Mouse (Mus musculus): ENCODE data around the gene 9330182L06Rik. TPM values are rescaled to one million over a fixed set of nuclear protein-coding genes. Genes with fewer than 3 reads are reported as not detected.

9330182L06Rik gene
- total RNA-seq, 1 experiment: 1.2 TPM

DNA sequence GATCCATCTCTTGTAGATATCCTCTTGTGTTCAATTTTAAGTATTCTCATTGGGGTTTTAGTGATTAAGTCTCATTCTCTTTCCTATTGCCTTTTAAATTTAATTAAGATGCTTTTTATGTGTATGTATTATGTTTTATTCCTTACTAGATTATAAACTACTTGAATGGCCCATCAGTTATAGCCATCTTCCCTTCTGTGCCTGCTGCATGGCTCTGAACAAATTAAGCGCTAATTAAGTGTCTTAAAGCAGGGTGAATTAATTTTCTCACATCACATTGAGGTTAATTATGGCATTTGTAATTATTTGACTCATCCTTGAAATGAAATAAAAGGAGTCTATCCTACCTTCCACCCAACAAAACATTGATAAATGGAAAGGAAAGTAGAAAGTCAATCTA is 245.1 kb downstream of the 9330182L06Rik start:
- in situ Hi-C loops (cut with MboI; ENCODE audit: low sequenced_read_pairs in 2 of 2, unreplicated experiment in 2 of 2): no loop called here
- Histone ChIP-seq H3K9ac (ENCODE audit: insufficient read depth, low read depth, low read length, poor library complexity, severe bottlenecking) (no peak overlapping the region), H3K27ac (ENCODE audit: insufficient read depth, low read depth, low read length, poor library complexity, severe bottlenecking) (no peak overlapping the region), H3K36me3 (ENCODE audit: control insufficient read depth, insufficient read depth, low read length, poor library complexity, severe bottlenecking) (no peaks in the 10 kb centered on the region), H3K4me1 (ENCODE audit: control insufficient read depth in 2 of 2, insufficient read depth in 2 of 2, low read length in 2 of 2, poor library complexity in 1 of 2) (no peaks in the 10 kb centered on the region), H3K9me3 (ENCODE audit: control insufficient read depth, insufficient read depth, low read depth, low read length) (no peaks in the 10 kb centered on the region), H3K4me3 (ENCODE audit: insufficient read depth in 1 of 2, low read depth in 1 of 2, low read length in 2 of 2, poor library complexity in 1 of 2, severe bottlenecking in 1 of 2) (no peak overlapping the region)
- DNase-seq (ENCODE audit: low read depth, low spot score): no peak
- TF ChIP-seq ZNF384 (IDR thresholded peaks at IDR 0.05; ENCODE audit: low read depth, low read length): no peak
- TF ChIP-seq HCFC1 (IDR thresholded peaks at IDR 0.05; ENCODE audit: borderline replicate concordance, insufficient read depth, low read length): no peak
- TF ChIP-seq CHD2 (IDR thresholded peaks at IDR 0.05; ENCODE audit: low read depth, low read length): no peak
- TF ChIP-seq MAFK (IDR thresholded peaks at IDR 0.05; ENCODE audit: insufficient read depth, low read depth, low read length): no peak
- no peak for TF ChIP-seq ZC3H11A (IDR thresholded peaks at IDR 0.05; ENCODE audit: borderline replicate concordance, low read depth, low read length)

- Histone ChIP-seq H3K9me3 (ENCODE audit: control insufficient read depth, insufficient read depth, low read depth, low read length) (no peaks in the 10 kb centered on the region), H3K36me3 (ENCODE audit: control insufficient read depth, insufficient read depth, low read length, poor library complexity, severe bottlenecking) (no peaks in the 10 kb centered on the region), H3K4me1 (ENCODE audit: control insufficient read depth in 2 of 2, insufficient read depth in 2 of 2, low read length in 2 of 2, poor library complexity in 1 of 2) (no peaks in the 10 kb centered on the region), H3K9ac (ENCODE audit: insufficient read depth, low read depth, low read length, poor library complexity, severe bottlenecking) (no peak overlapping the region), H3K4me3 (ENCODE audit: insufficient read depth in 1 of 2, low read depth in 1 of 2, low read length in 2 of 2, poor library complexity in 1 of 2, severe bottlenecking in 1 of 2) (no peak overlapping the region), H3K27ac (ENCODE audit: insufficient read depth, low read depth, low read length, poor library complexity, severe bottlenecking) (no peak overlapping the region)
- in situ Hi-C loops (cut with MboI; ENCODE audit: low sequenced_read_pairs in 2 of 2, unreplicated experiment in 2 of 2): no loop called here
- DNase-seq (ENCODE audit: low read depth, low spot score): no peak
- no peak for TF ChIP-seq ZC3H11A (IDR thresholded peaks at IDR 0.05; ENCODE audit: borderline replicate concordance, low read depth, low read length)
- TF ChIP-seq HCFC1 (IDR thresholded peaks at IDR 0.05; ENCODE audit: borderline replicate concordance, insufficient read depth, low read length): no peak
- no peak for TF ChIP-seq ZNF384 (IDR thresholded peaks at IDR 0.05; ENCODE audit: low read depth, low read length)
- no peak for TF ChIP-seq MAFK (IDR thresholded peaks at IDR 0.05; ENCODE audit: insufficient read depth, low read depth, low read length)
These were observed 259.6 kb downstream of the 9330182L06Rik start for GRCm38 (mm10) chr5:9525507-9525906.

Other genes starting within 250 kb of the 9330182L06Rik start
- gene Tmem243, start 165.4 kb upstream of the 9330182L06Rik start, total RNA-seq (2012; rRNA removed): 7.4 and 7.5 TPM in 2 replicates
- 54.7 and 56.5 TPM in 2 replicates for gene Dmtf1, start 104.3 kb upstream of the 9330182L06Rik start, total RNA-seq (2012; rRNA removed)